Mouse (Mus musculus) cerebellum, adult 2 months (tissue): ENCODE results near the gene Ptprq.

Experiments
- CTCF ChIP-seq: fragments of 200-500 bp; IDR thresholded peaks from 2 replicates; pipeline ENCODE4 v1.5.1; 2011; ENCODE audit warnings: low read depth, mild to moderate bottlenecking, control low read depth, low read length, moderate library complexity, borderline replicate concordance; ENCODE audit not compliant: insufficient read depth
- POLR2A ChIP-seq: fragments of 200-500 bp; IDR thresholded peaks from 2 replicates; pipeline ENCODE4 v1.6.1; 2011; ENCODE audit warnings: low read length, control low read depth, borderline replicate concordance; ENCODE audit not compliant: insufficient read depth

DNA sequence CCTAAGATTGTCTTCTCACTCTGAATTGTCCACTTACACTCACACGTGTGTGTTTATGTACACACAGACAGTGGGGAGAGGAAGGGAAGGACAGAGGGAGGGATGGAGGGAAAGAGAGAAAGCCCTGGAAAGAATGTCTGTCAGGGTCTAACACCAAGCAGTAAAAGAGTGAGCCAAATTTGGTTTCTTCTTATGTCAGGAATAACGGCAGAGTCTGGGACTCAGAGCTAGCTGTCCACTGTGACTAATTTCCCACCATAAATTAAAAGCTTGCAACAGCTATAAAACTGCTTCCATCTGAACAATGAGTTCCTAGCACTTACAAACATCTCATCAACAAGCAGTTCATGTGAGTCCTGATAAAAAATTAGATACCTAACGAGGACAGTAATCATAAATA, 91.7 kb downstream of the Ptprq start:
- TF ChIP-seq CTCF (no peak), POLR2A (no peak)
